Mouse (Mus musculus) embryonic facial prominence, embryonic 10.5 days (tissue): ENCODE measurements around the gene Fbxo10. TPM values are rescaled to one million over a fixed set of nuclear protein-coding genes. Genes with fewer than 3 reads are reported as not detected.
A peak's percentile ranks its signal among the peaks of the same experiment; 100 is the strongest.
"Not testable (repeated sequence)": the region's sequence is repeated elsewhere in the genome, so short reads cannot be mapped to it uniquely, and the experiment has no call there.

Source experiments
- DNase-seq: peaks from one replicate; pipeline ENCODE4 v3.0.0-alpha.2; 2017; ENCODE audit warnings: low spot score
- H3K27ac ChIP-seq: fragments of 300-500 bp; sonication (generic); replicated peaks from 2 replicates; pipeline ENCODE4 v1.5.1; 2016; ENCODE audit warnings: mild to moderate bottlenecking
- H3K27me3 ChIP-seq: fragments of 300-500 bp; sonication (generic); replicated peaks from 2 replicates; pipeline ENCODE4 v1.6.1; 2016; ENCODE audit warnings: low read depth, mild to moderate bottlenecking; ENCODE audit not compliant: poor library complexity, severe bottlenecking
- H3K36me3 ChIP-seq: fragments of 300-500 bp; sonication (generic); replicated peaks from 2 replicates; pipeline ENCODE4 v1.6.1; 2016; ENCODE audit warnings: mild to moderate bottlenecking, moderate library complexity
- H3K4me1 ChIP-seq: fragments of 300-500 bp; sonication (generic); 2 replicates; pipeline ENCODE4 v1.6.1; 2016
- H3K4me3 ChIP-seq: fragments of 300-500 bp; sonication (generic); 2 replicates; pipeline ENCODE4 v1.5.1; 2016; ENCODE audit warnings: mild to moderate bottlenecking, moderate library complexity
- H3K9me3 ChIP-seq: fragments of 300-500 bp; sonication (generic); 2 replicates; pipeline ENCODE4 v1.6.1; 2016; ENCODE audit warnings: mild to moderate bottlenecking
- WGBS: fragments of 180-500 bp; shearing (Covaris S2); methylation state at CpG from one replicate; pipeline ENCODE4 v1.1.7; 2016; 5-methylcytosine and 5-hydroxymethylcytosine counted together
- polyA plus RNA-seq: library from polyadenylated mRNA; unstranded; fragments of >200 nt; fragmentation: Nextera tagmentation; extraction: Ambion mirVana; gene quantifications from 2 replicates; pipeline ENCODE4 v1.2.1, GENCODE M21; 2016

Gene Fbxo10
- 16.4 and 16.9 TPM in 2 replicates for polyA plus RNA-seq

DNA sequence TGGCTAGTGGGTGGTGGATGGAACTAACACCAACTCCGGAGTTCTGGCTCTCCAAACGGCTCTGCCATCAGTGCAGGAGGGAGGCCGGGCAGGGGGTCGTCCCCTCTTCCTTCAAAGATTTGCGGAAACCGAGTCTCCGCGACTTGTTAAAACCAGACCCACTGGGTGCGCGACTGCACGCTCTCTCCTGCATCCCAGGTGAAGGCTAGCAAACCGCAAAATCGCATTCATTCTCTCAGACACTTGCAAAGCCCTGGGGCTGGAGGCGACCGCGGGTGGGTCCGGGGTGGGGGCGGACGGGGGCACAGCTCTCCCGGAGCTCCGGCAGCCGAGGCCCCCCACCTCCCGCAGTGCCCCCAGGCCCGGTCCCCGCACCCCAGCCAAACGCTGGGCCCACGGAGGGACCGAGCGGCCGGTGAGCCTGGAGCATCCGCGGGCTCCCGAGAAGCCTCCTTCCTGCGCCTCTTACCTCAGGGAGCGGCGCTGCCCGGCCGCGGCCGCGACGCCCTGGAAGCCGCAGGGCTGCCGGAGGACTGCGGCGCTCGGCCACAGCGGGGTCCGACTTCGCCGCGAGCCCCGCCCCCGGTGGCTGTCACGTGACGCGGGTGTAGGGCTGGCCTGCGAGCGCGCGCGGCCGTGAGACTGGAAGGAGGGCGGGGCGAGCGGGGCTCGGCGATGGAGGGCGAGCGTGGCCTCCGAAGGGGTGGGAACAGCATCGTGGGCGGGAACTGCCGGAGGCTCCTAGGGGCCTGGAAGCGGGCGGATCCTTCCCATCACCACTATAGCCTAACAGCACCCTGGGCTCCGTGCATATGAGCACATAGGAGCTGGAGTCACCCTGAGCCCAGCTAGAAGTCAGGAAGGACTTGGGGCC is at the start of gene Fbxo10:
Gene Fbxo10 (minus strand): TSS at position 584 of the 874 bp plus-strand sequence.
- Histone ChIP-seq H3K36me3 (peaks cover 8% of the 10 kb centered on the region; the same call in 1 of the 2 replicates), H3K9me3 (no peaks in the 10 kb centered on the region), H3K27ac (peak within 1 kb of the TSS; percentile 94), H3K27me3 (no peaks in the 10 kb centered on the region), H3K4me1 (peaks cover 25% of the 10 kb centered on the region), H3K4me3 (peak within 1 kb of the TSS; percentile 94)
- under 1% methylated on average over 77 of the region's 77 CpGs for WGBS
- peak; percentile 97 for DNase-seq

DNA sequence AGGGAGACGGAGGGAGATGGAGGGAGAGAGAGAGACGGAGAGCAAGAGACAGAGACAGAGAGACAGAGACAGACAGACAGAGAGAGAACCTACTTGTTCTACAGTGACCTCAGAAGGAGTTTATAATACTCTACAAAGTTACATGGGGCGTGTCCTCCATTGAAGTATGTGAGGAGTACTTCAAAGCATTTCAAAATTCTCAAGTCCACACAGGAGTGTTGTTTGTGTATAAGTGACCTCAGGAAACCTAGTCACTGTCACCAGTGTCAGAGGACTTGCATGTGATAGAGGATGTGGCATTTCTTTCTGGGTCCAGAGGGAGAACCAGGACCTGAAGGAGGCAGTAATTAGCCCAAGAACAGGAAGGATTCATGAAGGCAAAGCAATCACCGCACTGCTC is 46.6 kb upstream of the Fbxo10 start:
- Histone ChIP-seq H3K27me3 (no peaks in the 10 kb centered on the region), H3K9me3 (no peaks in the 10 kb centered on the region), H3K4me3 (no peak overlapping the region), H3K27ac (no peak overlapping the region), H3K4me1 (no peaks in the 10 kb centered on the region), H3K36me3 (no peaks in the 10 kb centered on the region)
- no peak for DNase-seq
- 68% methylated on average over 4 of the region's 4 CpGs for WGBS

GRCm38 (mm10) chr4:45121311-45121710 is 36.9 kb upstream of the Fbxo10 start:
- 88% methylated on average over 11 of the region's 11 CpGs for WGBS
- Histone ChIP-seq H3K27me3 (no peaks in the 10 kb centered on the region), H3K36me3 (no peaks in the 10 kb centered on the region), H3K4me3 (no peak overlapping the region), H3K27ac (no peak overlapping the region), H3K4me1 (no peaks in the 10 kb centered on the region), H3K9me3 (no peaks in the 10 kb centered on the region)
- DNase-seq, result no peak

GRCm38 (mm10) chr4:45108456-45109110 is 24.2 kb upstream of the Fbxo10 start:
- Histone ChIP-seq H3K27me3 (no peaks in the 10 kb centered on the region), H3K36me3 (peaks cover 24% of the 10 kb centered on the region), H3K4me3 (peak overlapping the region; percentile 90; the same call in 1 of the 2 replicates), H3K27ac (no peak overlapping the region), H3K4me1 (peaks cover 15% of the 10 kb centered on the region), H3K9me3 (no peaks in the 10 kb centered on the region)
- DNase-seq, result no peak
- WGBS, result 72% methylated on average over 8 of the region's 8 CpGs

- H3K27me3 ChIP-seq, result no peaks in the 10 kb centered on the region
- under 1% methylated on average over 39 of the region's 39 CpGs for WGBS
- peaks cover 15% of the 10 kb centered on the region for H3K4me1 ChIP-seq
- DNase-seq, result peak; percentile 91
- no peaks in the 10 kb centered on the region for H3K9me3 ChIP-seq
- peak within 1 kb of the TSS; percentile 87 for H3K27ac ChIP-seq
- H3K4me3 ChIP-seq, result peak within 1 kb of the TSS; percentile 90
- peaks cover 32% of the 10 kb centered on the region for H3K36me3 ChIP-seq
Measured at GRCm38 (mm10) chr4:45107601-45108277, 23.3 kb upstream of the Fbxo10 start, which contains the start of gene Tomm5. TSS of gene Tomm5 (minus strand) at chr4:45108114.

DNA sequence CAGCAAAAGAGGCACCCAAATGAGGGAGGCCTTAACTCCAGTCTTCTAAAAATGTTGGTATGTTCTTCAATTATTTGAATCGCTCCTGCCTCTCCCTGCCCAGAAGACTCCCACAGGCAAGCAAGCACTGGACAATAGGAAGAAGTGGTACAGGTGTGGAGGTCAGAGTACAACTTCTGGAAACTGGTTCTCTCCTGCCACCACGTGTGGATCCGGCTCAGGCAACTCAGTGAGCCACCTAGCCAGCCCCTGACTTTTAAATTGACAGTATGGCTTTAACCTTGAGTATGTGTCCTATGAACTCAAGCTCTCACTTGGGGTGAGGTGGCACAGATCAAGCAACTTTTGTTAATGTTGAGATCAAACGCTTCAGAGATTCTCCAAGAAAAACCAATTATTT is 22.7 kb upstream of the Fbxo10 start:
- Histone ChIP-seq H3K4me3 (peak overlapping the region; percentile 90), H3K27ac (no peak overlapping the region; the same call in 1 of the 2 replicates), H3K36me3 (peaks cover 39% of the 10 kb centered on the region), H3K4me1 (peaks cover 15% of the 10 kb centered on the region), H3K27me3 (no peaks in the 10 kb centered on the region), H3K9me3 (no peaks in the 10 kb centered on the region)
- WGBS, result 8% methylated on average over 4 of the region's 4 CpGs
- DNase-seq, result no peak

DNA sequence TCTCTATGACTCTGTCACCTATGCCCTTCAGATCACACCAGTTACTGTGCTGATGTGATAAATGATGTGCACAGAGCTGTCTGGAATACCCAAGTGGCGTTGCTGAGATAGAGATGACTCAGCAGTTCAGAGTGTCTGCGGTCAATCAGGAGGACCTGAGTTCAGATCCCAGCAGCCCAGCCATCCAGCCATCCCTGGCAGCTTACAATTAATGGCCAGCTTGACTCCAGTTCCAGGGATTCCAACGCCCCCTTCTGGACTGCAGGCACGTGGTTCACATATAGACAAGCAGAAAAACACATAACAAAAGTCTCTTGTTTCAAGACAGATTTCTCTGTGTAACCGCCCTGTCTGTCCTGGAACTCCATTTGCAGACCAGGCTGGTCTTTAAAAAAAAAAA is 22.0 kb upstream of the Fbxo10 start:
- WGBS, result 68% methylated on average over 5 of the region's 5 CpGs
- H3K27ac ChIP-seq, result no peak overlapping the region
- peaks cover 45% of the 10 kb centered on the region for H3K36me3 ChIP-seq
- H3K27me3 ChIP-seq, result no peaks in the 10 kb centered on the region
- peak overlapping the region; percentile 90; the same call in 1 of the 2 replicates for H3K4me3 ChIP-seq
- no peaks in the 10 kb centered on the region for H3K9me3 ChIP-seq
- DNase-seq, result no peak
- peaks cover 15% of the 10 kb centered on the region for H3K4me1 ChIP-seq

DNA sequence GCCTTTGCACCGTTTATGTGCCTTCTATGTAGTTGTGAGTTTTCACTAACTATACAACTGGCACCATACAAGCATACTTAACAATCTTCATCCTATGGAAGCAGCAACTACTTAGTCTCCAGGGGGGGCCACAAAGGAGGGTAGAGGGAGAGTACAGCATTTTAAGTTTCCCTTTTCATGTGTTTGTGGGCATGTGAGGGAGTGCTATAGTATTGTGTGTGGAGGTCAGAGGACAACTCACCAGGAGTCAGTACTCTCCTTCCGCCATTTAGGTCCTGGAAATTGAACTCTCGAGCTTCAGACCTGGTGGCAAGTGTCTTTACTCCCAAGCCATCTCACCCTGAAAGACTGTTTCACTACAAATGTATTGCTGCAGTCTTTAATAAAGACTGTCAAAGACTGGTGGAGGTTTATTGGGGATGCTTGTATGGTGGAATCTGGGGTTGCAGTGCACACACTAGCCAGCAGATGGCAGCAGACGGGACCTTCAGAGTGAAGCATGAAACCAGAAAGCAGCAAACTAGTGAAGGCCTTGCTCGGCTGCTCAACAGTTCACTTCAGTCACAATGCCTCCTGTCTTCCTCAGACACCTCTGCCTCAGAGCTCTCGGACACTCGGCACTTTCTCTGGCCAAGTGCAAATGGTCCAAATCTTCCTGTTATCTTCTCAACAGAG is 12.9 kb upstream of the Fbxo10 start:
- Histone ChIP-seq H3K27ac (no peak overlapping the region), H3K27me3 (no peaks in the 10 kb centered on the region), H3K4me1 (no peaks in the 10 kb centered on the region), H3K9me3 (no peaks in the 10 kb centered on the region), H3K36me3 (peaks cover 17% of the 10 kb centered on the region), H3K4me3 (no peak overlapping the region)
- 25% methylated on average over 7 of the region's 7 CpGs for WGBS
- peak; percentile 79 for DNase-seq

DNA sequence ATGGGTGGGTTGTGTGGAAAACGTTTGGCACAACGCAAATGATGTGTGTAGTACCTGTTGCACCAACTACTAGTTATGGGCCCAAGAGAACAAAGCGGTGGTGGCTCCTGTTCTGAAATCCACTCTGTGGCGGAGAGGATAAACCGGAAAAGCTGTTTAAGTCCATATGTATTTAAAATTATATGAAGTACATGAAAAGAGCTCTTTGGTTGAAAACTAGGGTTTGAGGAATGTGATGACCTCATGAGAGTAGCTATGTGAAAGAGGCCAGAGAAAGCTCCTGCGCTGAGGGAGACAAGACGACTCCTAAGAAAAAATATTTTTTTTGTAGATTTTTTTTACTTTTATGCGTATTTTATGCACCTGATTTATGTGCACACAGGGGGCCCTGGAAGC is 489 bp upstream of the Fbxo10 start:
- WGBS, result 52% methylated on average over 8 of the region's 8 CpGs
- H3K27me3 ChIP-seq, result no peaks in the 10 kb centered on the region
- peak overlapping the region; percentile 94 for H3K27ac ChIP-seq
- no peak for DNase-seq
- H3K9me3 ChIP-seq, result no peaks in the 10 kb centered on the region
- peaks cover 3% of the 10 kb centered on the region; the same call in 1 of the 2 replicates for H3K36me3 ChIP-seq
- peak overlapping the region; percentile 94 for H3K4me3 ChIP-seq
- H3K4me1 ChIP-seq, result peaks cover 25% of the 10 kb centered on the region

GRCm38 (mm10) chr4:45083487-45083886 is 917 bp downstream of the Fbxo10 start:
- peak; percentile 20 for DNase-seq
- Histone ChIP-seq H3K4me1 (peaks cover 25% of the 10 kb centered on the region), H3K4me3 (peak overlapping the region; percentile 94), H3K9me3 (no peaks in the 10 kb centered on the region), H3K27me3 (no peaks in the 10 kb centered on the region), H3K27ac (peak overlapping the region; percentile 94), H3K36me3 (peaks cover 15% of the 10 kb centered on the region)
- WGBS, result 2% methylated on average over 8 of the region's 8 CpGs

GRCm38 (mm10) chr4:45082951-45083350 is 1.5 kb downstream of the Fbxo10 start:
- H3K4me3 ChIP-seq, result peak overlapping the region; percentile 94
- no peak for DNase-seq

GRCm38 (mm10) chr4:45081041-45081440 is 3.4 kb downstream of the Fbxo10 start:
- DNase-seq, H3K9me3 ChIP-seq, H3K27me3 ChIP-seq, H3K27ac ChIP-seq, H3K4me3 ChIP-seq: not testable (repeated sequence)
- Histone ChIP-seq H3K4me1 (peaks cover 25% of the 10 kb centered on the region), H3K36me3 (peaks cover 20% of the 10 kb centered on the region)
- WGBS, result 92% methylated on average over 4 of the region's 4 CpGs

More at GRCm38 (mm10) chr4:45082951-45083350, 1.5 kb downstream of the Fbxo10 start:
- H3K27ac ChIP-seq, result no peak overlapping the region
- peaks cover 25% of the 10 kb centered on the region for H3K4me1 ChIP-seq
- H3K9me3 ChIP-seq, result no peaks in the 10 kb centered on the region
- peaks cover 18% of the 10 kb centered on the region for H3K36me3 ChIP-seq
- H3K27me3 ChIP-seq, result no peaks in the 10 kb centered on the region
- WGBS, result 83% methylated on average over 9 of the region's 9 CpGs
